Mouse (Mus musculus) brain, embryonic 14.5 days (tissue): ENCODE results near the gene Uqcrq.

ENCODE experiments used
- CTCF ChIP-seq: fragments of 200-500 bp; IDR thresholded peaks from 2 replicates; pipeline ENCODE4 v1.5.1; 2012; ENCODE audit warnings: inconsistent platforms, mild to moderate bottlenecking, moderate library complexity, borderline replicate concordance; ENCODE audit not compliant: insufficient read depth, insufficient read length; ENCODE audit errors: extremely low read depth
- POLR2A ChIP-seq: fragments of 200-500 bp; IDR thresholded peaks from 2 replicates; pipeline ENCODE4 v1.6.1; 2012; ENCODE audit warnings: mild to moderate bottlenecking, inconsistent platforms, borderline replicate concordance; ENCODE audit not compliant: poor library complexity, insufficient read depth, insufficient read length, severe bottlenecking; ENCODE audit errors: extremely low read depth

DNA sequence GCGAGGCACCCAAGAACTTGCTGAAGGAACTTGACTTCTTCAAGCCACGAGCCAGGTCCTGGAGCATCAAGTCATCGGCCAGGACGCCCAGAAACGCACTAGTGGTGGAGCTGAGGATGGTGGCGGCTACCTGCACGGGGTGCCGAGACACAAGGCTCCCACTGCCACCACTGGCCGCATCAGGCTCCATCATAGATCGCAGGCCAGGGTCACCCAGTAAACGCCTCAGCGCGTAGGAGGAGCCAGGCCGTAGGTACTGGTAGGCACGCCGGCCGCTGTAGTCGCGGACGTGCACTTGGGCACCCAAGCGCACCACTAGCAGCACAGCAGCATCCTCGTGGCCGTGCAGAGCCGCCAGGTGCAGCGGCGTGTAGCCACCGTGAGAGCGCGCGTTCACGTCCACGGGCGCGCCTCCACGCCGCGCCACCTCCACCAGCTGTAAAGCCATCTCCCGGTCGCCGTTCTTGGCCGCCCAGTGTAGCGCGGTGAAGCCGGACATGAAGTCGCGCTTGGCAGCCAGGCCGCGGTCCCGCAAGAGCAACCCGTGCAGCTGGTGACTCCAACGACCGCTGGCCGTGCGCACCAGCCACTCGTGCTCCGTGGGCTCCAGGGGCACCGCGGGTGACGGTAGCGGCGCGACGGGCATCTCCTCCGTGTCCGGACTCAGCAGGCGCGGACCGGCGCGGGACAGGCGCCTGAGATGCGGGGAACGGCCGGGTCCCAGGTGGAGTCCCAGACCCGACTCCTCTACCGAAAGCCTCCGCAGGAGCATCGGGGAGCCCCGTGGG is 47.9 kb upstream of the Uqcrq start:
- TF ChIP-seq CTCF (no peak), POLR2A (no peak)
